Mouse (Mus musculus): ENCODE measurements at regions not wholly inside any gene's neighbourhood (a gene's known extent, or its start where the extent isn't known, plus 50 kb on each side); places are given as distances from the start of the nearest gene placed in this dataset.

DNA sequence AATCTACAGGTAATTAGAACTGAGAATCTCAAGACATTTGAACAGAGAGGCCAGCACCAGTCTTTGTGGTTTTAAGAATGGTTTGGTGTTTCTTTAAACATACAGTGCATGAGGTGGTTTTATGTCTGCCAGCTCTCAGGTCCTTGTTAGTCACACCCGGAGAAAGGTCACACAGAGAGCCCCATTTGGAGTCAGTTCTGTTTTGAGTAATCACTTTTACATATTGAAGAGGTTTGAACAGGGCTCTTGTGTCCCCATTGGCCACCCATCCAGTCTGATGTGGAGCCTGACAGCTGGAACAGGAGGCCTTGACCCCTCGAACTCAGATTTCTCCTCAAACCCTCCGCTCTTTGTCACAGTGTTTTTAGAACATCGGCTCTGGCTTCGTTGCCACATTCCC lies 231.4 kb downstream of the Pten start:
- H3K27me3 ChIP-seq (ENCODE audit: control insufficient read depth, insufficient read depth, insufficient read length), result no peaks in the 10 kb centered on the region
- no peak overlapping the region for H3K4me3 ChIP-seq (ENCODE audit: insufficient read depth, poor library complexity, severe bottlenecking)

DNA sequence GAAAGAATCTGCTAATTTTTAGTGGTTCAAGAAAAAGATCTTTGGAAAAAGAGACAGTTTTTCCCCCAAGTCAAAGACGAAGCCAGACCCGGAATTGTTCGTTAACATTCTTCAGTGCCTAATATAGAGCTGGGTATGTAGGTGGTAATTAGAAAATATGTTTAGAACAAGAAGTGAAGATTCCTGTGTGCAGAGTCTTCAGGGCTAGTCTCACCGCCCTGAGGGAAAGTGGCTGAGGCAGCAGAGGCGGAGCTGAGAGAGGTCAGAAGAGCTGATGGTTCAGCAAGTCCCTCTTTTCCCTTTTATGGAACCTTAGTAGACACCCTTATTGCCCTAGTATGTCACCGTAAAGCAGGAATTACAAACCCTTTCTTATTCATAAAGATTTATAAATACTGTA lies 232.0 kb downstream of the Pten start:
- no peaks in the 10 kb centered on the region for H3K79me2 ChIP-seq (ENCODE audit: control insufficient read depth, insufficient read depth)
- no peaks in the 10 kb centered on the region for H3K36me3 ChIP-seq (ENCODE audit: control insufficient read depth, insufficient read depth)
- no peaks in the 10 kb centered on the region for H3K27me3 ChIP-seq (ENCODE audit: control insufficient read depth, insufficient read depth, insufficient read length)
- H3ac ChIP-seq (ENCODE audit: control insufficient read depth, insufficient read length, low read depth), result no peak overlapping the region
- no peaks in the 10 kb centered on the region for H3K79me3 ChIP-seq (ENCODE audit: low read depth)
- no peak for TF ChIP-seq USF1 (IDR thresholded peaks at IDR 0.05; ENCODE audit: low read depth)
- no peak for TF ChIP-seq MYOD1 (IDR thresholded peaks at IDR 0.05; ENCODE audit: control insufficient read depth, insufficient read length, low read depth)
- no peak for TF ChIP-seq MAX (IDR thresholded peaks at IDR 0.05)
- TF ChIP-seq MYOG (IDR thresholded peaks at IDR 0.05; ENCODE audit: control insufficient read depth, extremely low read depth, insufficient read length), result no peak
- no peak for TF ChIP-seq CEBPB (IDR thresholded peaks at IDR 0.05; ENCODE audit: low read depth)
- TF ChIP-seq CTCF (IDR thresholded peaks at IDR 0.05; ENCODE audit: control insufficient read depth, insufficient read depth, insufficient read length), result no peak
- TF ChIP-seq FOSL1 (IDR thresholded peaks at IDR 0.05; ENCODE audit: insufficient read depth, low read length, poor library complexity, severe bottlenecking), result no peak
- H3K4me3 ChIP-seq (ENCODE audit: insufficient read depth, poor library complexity, severe bottlenecking), result no peak overlapping the region

More for the DNA sequence above, 231.4 kb downstream of the Pten start:
- H3K79me2 ChIP-seq (ENCODE audit: control insufficient read depth, insufficient read depth), result no peaks in the 10 kb centered on the region
- H3K79me3 ChIP-seq (ENCODE audit: low read depth), result no peaks in the 10 kb centered on the region
- H3ac ChIP-seq (ENCODE audit: control insufficient read depth, insufficient read length, low read depth), result no peak overlapping the region
- no peaks in the 10 kb centered on the region for H3K36me3 ChIP-seq (ENCODE audit: control insufficient read depth, insufficient read depth)
- TF ChIP-seq CEBPB (IDR thresholded peaks at IDR 0.05; ENCODE audit: low read depth) (no peak), MYOD1 (IDR thresholded peaks at IDR 0.05; ENCODE audit: control insufficient read depth, insufficient read length, low read depth) (no peak), USF1 (IDR thresholded peaks at IDR 0.05; ENCODE audit: low read depth) (no peak), MYOG (IDR thresholded peaks at IDR 0.05; ENCODE audit: control insufficient read depth, extremely low read depth, insufficient read length) (no peak), CTCF (IDR thresholded peaks at IDR 0.05; ENCODE audit: control insufficient read depth, insufficient read depth, insufficient read length) (no peak), MAX (IDR thresholded peaks at IDR 0.05) (no peak), FOSL1 (IDR thresholded peaks at IDR 0.05; ENCODE audit: insufficient read depth, low read length, poor library complexity, severe bottlenecking) (no peak)

DNA sequence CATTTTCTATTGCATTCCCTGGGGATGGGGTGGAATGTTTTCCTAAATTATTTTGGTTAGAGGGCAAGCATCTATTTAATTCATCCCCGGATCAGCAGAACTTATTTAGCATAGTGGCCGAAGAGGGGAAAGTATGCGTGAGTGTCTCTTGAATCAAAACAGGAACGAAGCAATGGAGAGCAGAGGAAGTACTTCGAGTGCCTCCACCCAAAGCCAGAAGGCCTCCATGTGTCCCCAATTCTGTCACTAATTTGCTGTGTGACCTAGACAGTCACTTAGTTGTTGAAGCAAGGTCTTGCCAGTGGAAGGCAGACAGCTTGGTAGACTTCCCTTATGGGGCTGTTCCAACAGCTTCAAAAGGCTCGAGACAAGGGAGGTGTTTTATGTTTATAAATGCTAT lies 233.3 kb downstream of the Pten start:
- Histone ChIP-seq H3ac (ENCODE audit: control insufficient read depth, insufficient read length, low read depth) (no peak overlapping the region), H3K79me2 (ENCODE audit: control insufficient read depth, insufficient read depth) (no peaks in the 10 kb centered on the region), H3K4me3 (ENCODE audit: insufficient read depth, poor library complexity, severe bottlenecking) (no peak overlapping the region), H3K36me3 (ENCODE audit: control insufficient read depth, insufficient read depth) (no peaks in the 10 kb centered on the region), H3K79me3 (ENCODE audit: low read depth) (no peaks in the 10 kb centered on the region), H3K27me3 (ENCODE audit: control insufficient read depth, insufficient read depth, insufficient read length) (no peaks in the 10 kb centered on the region)
- TF ChIP-seq CEBPB (IDR thresholded peaks at IDR 0.05; ENCODE audit: low read depth) (no peak), USF1 (IDR thresholded peaks at IDR 0.05; ENCODE audit: low read depth) (no peak), FOSL1 (IDR thresholded peaks at IDR 0.05; ENCODE audit: insufficient read depth, low read length, poor library complexity, severe bottlenecking) (no peak)

DNA sequence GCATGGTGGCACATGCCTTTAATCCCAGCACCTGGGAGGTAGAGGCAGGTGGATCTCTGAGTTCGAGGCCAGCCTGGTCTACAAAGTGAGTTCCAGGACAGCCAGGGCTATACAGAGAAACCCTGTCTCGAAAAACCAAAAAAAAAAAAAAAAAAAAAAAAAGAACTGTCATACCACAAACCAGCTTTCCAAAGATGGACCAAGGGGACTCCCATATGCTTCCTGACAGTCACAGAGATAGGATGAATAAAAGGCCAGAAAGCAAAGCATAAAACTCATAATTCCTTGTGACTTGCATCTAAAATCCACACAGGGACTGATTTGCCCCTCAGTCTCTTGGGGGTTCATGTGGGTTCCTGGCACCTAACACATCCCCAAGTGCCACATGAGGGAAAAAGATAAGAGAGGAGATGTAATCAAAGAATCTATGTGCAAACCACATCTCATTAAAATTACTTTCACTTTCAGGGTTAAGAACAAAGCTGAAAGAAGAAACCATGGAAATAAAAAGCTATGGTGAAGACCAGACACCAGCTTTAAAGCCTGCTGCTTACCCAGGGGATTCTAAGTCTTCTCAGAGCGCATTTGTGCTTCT lies 241.4 kb downstream of the Pten start:
- Histone ChIP-seq H3ac (ENCODE audit: control insufficient read depth, insufficient read length, low read depth) (no peak overlapping the region), H3K79me2 (ENCODE audit: control insufficient read depth, insufficient read depth) (no peaks in the 10 kb centered on the region), H3K79me3 (ENCODE audit: low read depth) (no peaks in the 10 kb centered on the region), H3K27me3 (ENCODE audit: control insufficient read depth, insufficient read depth, insufficient read length) (no peaks in the 10 kb centered on the region), H3K36me3 (ENCODE audit: control insufficient read depth, insufficient read depth) (no peaks in the 10 kb centered on the region), H3K4me3 (ENCODE audit: insufficient read depth, poor library complexity, severe bottlenecking) (no peak overlapping the region)
- no peak for TF ChIP-seq CTCF (IDR thresholded peaks at IDR 0.05; ENCODE audit: control insufficient read depth, insufficient read depth, insufficient read length)
- no peak for TF ChIP-seq FOSL1 (IDR thresholded peaks at IDR 0.05; ENCODE audit: insufficient read depth, low read length, poor library complexity, severe bottlenecking)
- no peak for TF ChIP-seq CEBPB (IDR thresholded peaks at IDR 0.05; ENCODE audit: low read depth)
- TF ChIP-seq MYOG (IDR thresholded peaks at IDR 0.05; ENCODE audit: control insufficient read depth, extremely low read depth, insufficient read length), result no peak
- no peak for TF ChIP-seq MYOD1 (IDR thresholded peaks at IDR 0.05; ENCODE audit: control insufficient read depth, insufficient read length, low read depth)
- TF ChIP-seq USF1 (IDR thresholded peaks at IDR 0.05; ENCODE audit: low read depth), result no peak
- TF ChIP-seq MAX (IDR thresholded peaks at IDR 0.05), result no peak

DNA sequence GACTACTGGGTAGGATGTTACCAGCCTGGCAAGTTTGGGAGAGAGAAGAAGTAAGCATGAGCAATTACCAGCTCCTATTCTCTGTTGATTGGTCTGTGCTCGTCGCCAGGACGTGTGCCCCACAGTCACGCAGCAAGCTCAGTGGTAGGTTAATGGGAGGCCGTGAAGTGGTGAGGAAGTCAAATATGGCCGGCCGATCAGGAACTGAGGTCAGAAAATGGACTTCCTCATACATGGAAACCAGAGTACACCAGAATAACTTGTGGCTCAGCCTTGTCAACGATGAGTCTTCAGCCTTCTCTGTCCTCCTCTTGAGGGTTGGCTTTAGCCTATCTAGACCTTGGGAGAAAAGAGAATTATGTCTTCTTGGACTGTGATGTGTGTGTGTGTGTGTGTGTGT lies 250.3 kb downstream of the Pten start:
- H3ac ChIP-seq (ENCODE audit: control insufficient read depth, insufficient read length, low read depth), result no peak overlapping the region
- H3K79me2 ChIP-seq (ENCODE audit: control insufficient read depth, insufficient read depth), result no peaks in the 10 kb centered on the region
- H3K27me3 ChIP-seq (ENCODE audit: control insufficient read depth, insufficient read depth, insufficient read length), result no peaks in the 10 kb centered on the region
- TF ChIP-seq CEBPB (IDR thresholded peaks at IDR 0.05; ENCODE audit: low read depth) (no peak), MYOG (IDR thresholded peaks at IDR 0.05; ENCODE audit: control insufficient read depth, extremely low read depth, insufficient read length) (no peak), MYOD1 (IDR thresholded peaks at IDR 0.05; ENCODE audit: control insufficient read depth, insufficient read length, low read depth) (no peak), CTCF (IDR thresholded peaks at IDR 0.05; ENCODE audit: control insufficient read depth, insufficient read depth, insufficient read length) (no peak), FOSL1 (IDR thresholded peaks at IDR 0.05; ENCODE audit: insufficient read depth, low read length, poor library complexity, severe bottlenecking) (no peak), USF1 (IDR thresholded peaks at IDR 0.05; ENCODE audit: low read depth) (no peak), MAX (IDR thresholded peaks at IDR 0.05) (no peak)
- H3K4me3 ChIP-seq (ENCODE audit: insufficient read depth, poor library complexity, severe bottlenecking), result no peak overlapping the region
- H3K36me3 ChIP-seq (ENCODE audit: control insufficient read depth, insufficient read depth), result no peaks in the 10 kb centered on the region
- H3K79me3 ChIP-seq (ENCODE audit: low read depth), result no peaks in the 10 kb centered on the region

DNA sequence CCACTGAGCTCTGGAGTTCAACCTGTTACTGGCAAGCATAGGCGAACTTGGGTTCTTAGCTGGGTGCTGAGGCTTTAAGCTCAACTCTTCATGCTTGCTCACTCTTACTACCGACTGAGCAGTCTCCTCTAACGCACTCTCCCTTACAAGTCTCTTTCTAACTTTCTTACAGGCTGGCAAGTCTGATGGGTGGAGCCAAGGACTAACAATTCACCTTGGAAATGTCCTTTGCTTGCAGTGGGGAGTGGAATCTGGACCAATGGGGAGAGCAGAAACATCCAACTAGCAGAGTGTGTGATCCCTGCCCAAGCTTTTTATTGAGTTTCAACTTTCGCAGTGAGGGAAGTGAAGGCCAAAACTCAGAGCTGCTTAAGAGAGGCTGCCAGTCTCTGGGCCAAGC lies 250.8 kb downstream of the Pten start:
- Histone ChIP-seq H3K79me2 (ENCODE audit: control insufficient read depth, insufficient read depth) (no peaks in the 10 kb centered on the region), H3K4me3 (ENCODE audit: insufficient read depth, poor library complexity, severe bottlenecking) (no peak overlapping the region), H3ac (ENCODE audit: control insufficient read depth, insufficient read length, low read depth) (no peak overlapping the region), H3K36me3 (ENCODE audit: control insufficient read depth, insufficient read depth) (no peaks in the 10 kb centered on the region), H3K79me3 (ENCODE audit: low read depth) (no peaks in the 10 kb centered on the region), H3K27me3 (ENCODE audit: control insufficient read depth, insufficient read depth, insufficient read length) (no peaks in the 10 kb centered on the region)
- TF ChIP-seq MYOG (IDR thresholded peaks at IDR 0.05; ENCODE audit: control insufficient read depth, extremely low read depth, insufficient read length) (no peak), MAX (IDR thresholded peaks at IDR 0.05) (no peak), CTCF (IDR thresholded peaks at IDR 0.05; ENCODE audit: control insufficient read depth, insufficient read depth, insufficient read length) (no peak), USF1 (IDR thresholded peaks at IDR 0.05; ENCODE audit: low read depth) (no peak), MYOD1 (IDR thresholded peaks at IDR 0.05; ENCODE audit: control insufficient read depth, insufficient read length, low read depth) (no peak), CEBPB (IDR thresholded peaks at IDR 0.05; ENCODE audit: low read depth) (no peak), FOSL1 (IDR thresholded peaks at IDR 0.05; ENCODE audit: insufficient read depth, low read length, poor library complexity, severe bottlenecking) (no peak)
